Mouse (Mus musculus): ENCODE results near the gene Cbarp. TPM values are rescaled to one million over a fixed set of nuclear protein-coding genes. Genes with fewer than 3 reads are reported as not detected.

The Cbarp gene
- total and polyA plus RNA-seq, 2 experiments from 2014 or later = 106 to 270 TPM

DNA sequence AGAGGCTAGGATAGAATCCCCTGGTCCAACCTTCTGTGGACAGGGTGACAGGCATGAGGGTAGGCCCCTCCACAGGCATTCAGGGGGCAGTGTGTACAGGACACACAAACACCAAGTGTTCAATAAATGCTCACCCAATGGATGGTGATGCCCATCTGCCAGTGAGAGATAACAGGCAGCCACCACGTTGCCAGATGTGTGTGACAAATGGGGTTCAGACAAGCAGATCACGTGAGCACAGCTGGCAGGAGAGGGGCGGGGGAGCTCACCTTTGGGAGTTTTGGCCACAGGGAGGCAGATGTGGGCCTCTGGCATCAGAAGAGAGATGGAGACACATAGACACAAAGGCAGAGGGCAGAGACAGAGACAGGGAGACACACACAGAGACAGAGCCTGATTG lies 59.6 kb downstream of the Cbarp start:
- Histone ChIP-seq H3K9ac (replicated peaks; ENCODE audit: low read length) (no peak overlapping the region), H3K4me3 (ENCODE audit: low read length) (no peak overlapping the region), H3K36me3 (ENCODE audit: insufficient read depth, low read length) (peaks cover 40% of the 10 kb centered on the region), H3K27me3 (ENCODE audit: insufficient read depth, low read length) (no peaks in the 10 kb centered on the region), H3K27ac (no peak overlapping the region), H3K9me3 (ENCODE audit: low read length) (no peaks in the 10 kb centered on the region), H3K4me2 (ENCODE audit: low read depth, low read length) (no peak overlapping the region), H3K4me1 (ENCODE audit: insufficient read depth, low read length) (no peaks in the 10 kb centered on the region)
- DNase-seq (ENCODE audit: low spot score) (no peak), ATAC-seq (no peak)
- TF ChIP-seq CTCF (IDR thresholded peaks at IDR 0.05; ENCODE audit: low read depth) = no peak
- WGBS = 77% methylated on average over 3 of the region's 3 CpGs

Other genes with a start within 250 kb of the Cbarp start
Only the 30 nearest of the 33 such genes appear.
- gene Gm26602, start 230.0 kb downstream of the Cbarp start, total RNA-seq (2014; rRNA removed) = not detected in 2 replicates
- gene Gm26602, start 230.0 kb downstream of the Cbarp start, polyA plus RNA-seq (2015; fragmentation: Nextera tagmentation; extraction: Ambion mirVana) = 4.9 and 17.2 TPM in 2 replicates
- 7.7 and 9.4 TPM in 2 replicates for gene Kiss1r, start 223.9 kb downstream of the Cbarp start, total RNA-seq (2014; rRNA removed)
- gene Kiss1r, start 223.9 kb downstream of the Cbarp start, polyA plus RNA-seq (2015; fragmentation: Nextera tagmentation; extraction: Ambion mirVana) = 3.4 and 3.9 TPM in 2 replicates
- gene R3hdm4, start 219.6 kb downstream of the Cbarp start, total RNA-seq (2014; rRNA removed) = 111 and 133 TPM in 2 replicates
- gene R3hdm4, start 219.6 kb downstream of the Cbarp start, polyA plus RNA-seq (2015; fragmentation: Nextera tagmentation; extraction: Ambion mirVana) = 252 and 267 TPM in 2 replicates
- gene Arid3a, start 213.8 kb downstream of the Cbarp start, total RNA-seq (2014; rRNA removed) = 9.7 and 10.1 TPM in 2 replicates
- 2.5 and 2.6 TPM in 2 replicates for gene Arid3a, start 213.8 kb downstream of the Cbarp start, polyA plus RNA-seq (2015; fragmentation: Nextera tagmentation; extraction: Ambion mirVana)
- gene Wdr18, start 180.7 kb downstream of the Cbarp start, total RNA-seq (2014; rRNA removed) = 74.6 and 81.6 TPM in 2 replicates
- 109 TPM in 2 replicates for gene Wdr18, start 180.7 kb downstream of the Cbarp start, polyA plus RNA-seq (2015; fragmentation: Nextera tagmentation; extraction: Ambion mirVana)
- gene Grin3b, start 170.1 kb downstream of the Cbarp start, total RNA-seq (2014; rRNA removed) = 0.68 and 0.97 TPM in 2 replicates
- gene Grin3b, start 170.1 kb downstream of the Cbarp start, polyA plus RNA-seq (2015; fragmentation: Nextera tagmentation; extraction: Ambion mirVana) = 0.20 and 0.51 TPM in 2 replicates
- gene Tmem259, start 156.5 kb downstream of the Cbarp start, total RNA-seq (2014; rRNA removed) = 161 and 179 TPM in 2 replicates
- 25.6 and 27.1 TPM in 2 replicates for gene Tmem259, start 156.5 kb downstream of the Cbarp start, polyA plus RNA-seq (2015; fragmentation: Nextera tagmentation; extraction: Ambion mirVana)
- 17.2 and 17.9 TPM in 2 replicates for gene Cnn2, start 152.3 kb downstream of the Cbarp start, total RNA-seq (2014; rRNA removed)
- 15.0 and 16.4 TPM in 2 replicates for gene Cnn2, start 152.3 kb downstream of the Cbarp start, polyA plus RNA-seq (2015; fragmentation: Nextera tagmentation; extraction: Ambion mirVana)
- gene Abca7, start 144.3 kb downstream of the Cbarp start, total RNA-seq (2014; rRNA removed) = 11.6 and 19.1 TPM in 2 replicates
- gene Abca7, start 144.3 kb downstream of the Cbarp start, polyA plus RNA-seq (2015; fragmentation: Nextera tagmentation; extraction: Ambion mirVana) = 2.3 and 2.4 TPM in 2 replicates
- 2.9 and 3.3 TPM in 2 replicates for gene Arhgap45, start 124.2 kb downstream of the Cbarp start, total RNA-seq (2014; rRNA removed)
- 1.7 and 1.8 TPM in 2 replicates for gene Arhgap45, start 124.2 kb downstream of the Cbarp start, polyA plus RNA-seq (2015; fragmentation: Nextera tagmentation; extraction: Ambion mirVana)
- 93.3 and 100 TPM in 2 replicates for gene Polr2e, start 101.0 kb downstream of the Cbarp start, total RNA-seq (2014; rRNA removed)
- 143 TPM in 2 replicates for gene Polr2e, start 101.0 kb downstream of the Cbarp start, polyA plus RNA-seq (2015; fragmentation: Nextera tagmentation; extraction: Ambion mirVana)
- gene Gpx4, start 93.7 kb downstream of the Cbarp start, total RNA-seq (2014; rRNA removed) = 373 and 379 TPM in 2 replicates
- 757 and 762 TPM in 2 replicates for gene Gpx4, start 93.7 kb downstream of the Cbarp start, polyA plus RNA-seq (2015; fragmentation: Nextera tagmentation; extraction: Ambion mirVana)
- 22.8 and 23.7 TPM in 2 replicates for gene Sbno2, start 35.3 kb downstream of the Cbarp start, total RNA-seq (2014; rRNA removed)
- gene Sbno2, start 35.3 kb downstream of the Cbarp start, polyA plus RNA-seq (2015; fragmentation: Nextera tagmentation; extraction: Ambion mirVana) = 6.9 and 7.8 TPM in 2 replicates
- 86.4 and 86.6 TPM in 2 replicates for gene Stk11, start 25.0 kb downstream of the Cbarp start, total RNA-seq (2014; rRNA removed)
- gene Stk11, start 25.0 kb downstream of the Cbarp start, polyA plus RNA-seq (2015; fragmentation: Nextera tagmentation; extraction: Ambion mirVana) = 13.9 and 15.0 TPM in 2 replicates
- 273 and 303 TPM in 2 replicates for gene Atp5d, start 2.2 kb downstream of the Cbarp start, total RNA-seq (2014; rRNA removed)
- gene Atp5d, start 2.2 kb downstream of the Cbarp start, polyA plus RNA-seq (2015; fragmentation: Nextera tagmentation; extraction: Ambion mirVana) = 733 and 736 TPM in 2 replicates
- gene Midn, start 7.4 kb upstream of the Cbarp start, total RNA-seq (2014; rRNA removed) = 146 and 172 TPM in 2 replicates
- 14.7 and 15.8 TPM in 2 replicates for gene Midn, start 7.4 kb upstream of the Cbarp start, polyA plus RNA-seq (2015; fragmentation: Nextera tagmentation; extraction: Ambion mirVana)
- gene Cirbp, start 25.1 kb upstream of the Cbarp start, total RNA-seq (2014; rRNA removed) = 257 and 261 TPM in 2 replicates
- gene Cirbp, start 25.1 kb upstream of the Cbarp start, polyA plus RNA-seq (2015; fragmentation: Nextera tagmentation; extraction: Ambion mirVana) = 730 and 732 TPM in 2 replicates
- 2.6 and 3.2 TPM in 2 replicates for gene 1600002K03Rik, start 32.1 kb upstream of the Cbarp start, total RNA-seq (2014; rRNA removed)
- 4.3 and 4.4 TPM in 2 replicates for gene 1600002K03Rik, start 32.1 kb upstream of the Cbarp start, polyA plus RNA-seq (2015; fragmentation: Nextera tagmentation; extraction: Ambion mirVana)
- gene Efna2, start 38.6 kb upstream of the Cbarp start, total RNA-seq (2014; rRNA removed) = 24.0 and 32.8 TPM in 2 replicates
- 23.2 and 23.8 TPM in 2 replicates for gene Efna2, start 38.6 kb upstream of the Cbarp start, polyA plus RNA-seq (2015; fragmentation: Nextera tagmentation; extraction: Ambion mirVana)
- gene Mum1, start 85.6 kb upstream of the Cbarp start, total RNA-seq (2014; rRNA removed) = 41.5 and 49.3 TPM in 2 replicates
- 45.8 and 45.9 TPM in 2 replicates for gene Mum1, start 85.6 kb upstream of the Cbarp start, polyA plus RNA-seq (2015; fragmentation: Nextera tagmentation; extraction: Ambion mirVana)
- 246 and 291 TPM in 2 replicates for gene Ndufs7, start 108.3 kb upstream of the Cbarp start, total RNA-seq (2014; rRNA removed)
- gene Ndufs7, start 108.3 kb upstream of the Cbarp start, polyA plus RNA-seq (2015; fragmentation: Nextera tagmentation; extraction: Ambion mirVana) = 410 and 430 TPM in 2 replicates
- gene Gamt, start 120.2 kb upstream of the Cbarp start, total RNA-seq (2014; rRNA removed) = 40.9 and 44.5 TPM in 2 replicates
- gene Gamt, start 120.2 kb upstream of the Cbarp start, polyA plus RNA-seq (2015; fragmentation: Nextera tagmentation; extraction: Ambion mirVana) = 32.4 and 35.9 TPM in 2 replicates
- gene Dazap1, start 120.7 kb upstream of the Cbarp start, total RNA-seq (2014; rRNA removed) = 79.1 and 104 TPM in 2 replicates
- 38.5 and 39.4 TPM in 2 replicates for gene Dazap1, start 120.7 kb upstream of the Cbarp start, polyA plus RNA-seq (2015; fragmentation: Nextera tagmentation; extraction: Ambion mirVana)
- gene Rps15, start 151.6 kb upstream of the Cbarp start, total RNA-seq (2014; rRNA removed) = 1,031 and 1,483 TPM in 2 replicates
- gene Rps15, start 151.6 kb upstream of the Cbarp start, polyA plus RNA-seq (2015; fragmentation: Nextera tagmentation; extraction: Ambion mirVana) = 676 and 682 TPM in 2 replicates
- gene Apc2, start 155.1 kb upstream of the Cbarp start, total RNA-seq (2014; rRNA removed) = 358 and 374 TPM in 2 replicates
- gene Apc2, start 155.1 kb upstream of the Cbarp start, polyA plus RNA-seq (2015; fragmentation: Nextera tagmentation; extraction: Ambion mirVana) = 81.3 and 97.6 TPM in 2 replicates
- 28.9 and 36.0 TPM in 2 replicates for gene 2310011J03Rik, start 179.7 kb upstream of the Cbarp start, total RNA-seq (2014; rRNA removed)
- gene 2310011J03Rik, start 179.7 kb upstream of the Cbarp start, polyA plus RNA-seq (2015; fragmentation: Nextera tagmentation; extraction: Ambion mirVana) = 35.7 and 38.4 TPM in 2 replicates
- gene Pcsk4, start 188.7 kb upstream of the Cbarp start, total RNA-seq (2014; rRNA removed) = 3.8 and 6.7 TPM in 2 replicates
- 11.0 and 11.8 TPM in 2 replicates for gene Pcsk4, start 188.7 kb upstream of the Cbarp start, polyA plus RNA-seq (2015; fragmentation: Nextera tagmentation; extraction: Ambion mirVana)
- 3.7 TPM in 2 replicates for gene Reep6, start 189.1 kb upstream of the Cbarp start, total RNA-seq (2014; rRNA removed)
- gene Reep6, start 189.1 kb upstream of the Cbarp start, polyA plus RNA-seq (2015; fragmentation: Nextera tagmentation; extraction: Ambion mirVana) = 5.2 and 5.5 TPM in 2 replicates
- gene Adamtsl5, start 207.6 kb upstream of the Cbarp start, total RNA-seq (2014; rRNA removed) = 0.18 and 1.0 TPM in 2 replicates
- gene Adamtsl5, start 207.6 kb upstream of the Cbarp start, polyA plus RNA-seq (2015; fragmentation: Nextera tagmentation; extraction: Ambion mirVana) = 0.91 and 1.2 TPM in 2 replicates
- gene Plk5, start 215.6 kb upstream of the Cbarp start, total RNA-seq (2014; rRNA removed) = 15.7 and 18.3 TPM in 2 replicates
- 8.9 and 9.3 TPM in 2 replicates for gene Plk5, start 215.6 kb upstream of the Cbarp start, polyA plus RNA-seq (2015; fragmentation: Nextera tagmentation; extraction: Ambion mirVana)

Measured in hindbrain, postnatal 0 days (tissue).